Mouse (Mus musculus) heart, embryonic 14.5 days (tissue): ENCODE measurements around the gene Cbln1. TPM values are rescaled to one million over a fixed set of nuclear protein-coding genes. Genes with fewer than 3 reads are reported as not detected.

Experiments used
- ATAC-seq: fragments of 200-750 bp; cut with Nextera tagmentation; 2 replicates; pipeline ENCODE4 v1.8.0; 2017; ENCODE audit warnings: low read depth, moderate TSS enrichment; ENCODE audit not compliant: insufficient number of reproducible peaks, insufficient read depth, low FRiP score
- H3K27ac ChIP-seq, 2 experiments: fragments of 200-500 bp in 1 of 2; fragments of 300-500 bp in 1 of 2; sonication (generic) in 1 of 2; replicated peaks in 1 of 2; 2 replicates each; pipeline ENCODE4 v1.5.1; 2012 to 2014; ENCODE audit warnings: low read depth in 2 of 2, low read length in 2 of 2, control low read depth in 1 of 2, mild to moderate bottlenecking in 1 of 2, mixed read lengths in 1 of 2; ENCODE audit not compliant: control insufficient read depth in 1 of 2, insufficient read depth in 1 of 2
- H3K27me3 ChIP-seq: fragments of 300-500 bp; sonication (generic); 2 replicates; pipeline ENCODE4 v1.6.1; 2014; ENCODE audit warnings: mild to moderate bottlenecking, low read length, control low read depth; ENCODE audit not compliant: control insufficient read depth, insufficient read depth
- H3K36me3 ChIP-seq: fragments of 300-500 bp; sonication (generic); 2 replicates; pipeline ENCODE4 v1.6.1; 2014; ENCODE audit warnings: mild to moderate bottlenecking, control low read depth, low read length, mixed read lengths; ENCODE audit not compliant: control insufficient read depth, insufficient read depth
- H3K4me1 ChIP-seq, 2 experiments: fragments of 200-500 bp in 1 of 2; fragments of 300-500 bp in 1 of 2; sonication (generic) in 1 of 2; 2 replicates each; pipeline ENCODE4 v1.6.1; 2012 to 2014; ENCODE audit warnings: low read length in 2 of 2, control low read depth in 1 of 2, mixed read lengths in 1 of 2; ENCODE audit not compliant: control insufficient read depth in 2 of 2, insufficient read depth in 2 of 2
- H3K4me2 ChIP-seq: fragments of 300-500 bp; sonication (generic); 2 replicates; pipeline ENCODE4 v1.6.1; 2014; ENCODE audit warnings: mild to moderate bottlenecking, low read length
- H3K4me3 ChIP-seq, 2 experiments: fragments of 200-500 bp in 1 of 2; fragments of 300-500 bp in 1 of 2; sonication (generic) in 1 of 2; 2 replicates each; pipeline ENCODE4 v1.5.1; 2012 to 2014; ENCODE audit warnings: low read length in 2 of 2, mild to moderate bottlenecking in 2 of 2, control low read depth in 1 of 2, low read depth in 1 of 2, moderate library complexity in 1 of 2; ENCODE audit not compliant: control insufficient read depth in 1 of 2, insufficient read depth in 1 of 2
- H3K9ac ChIP-seq: fragments of 300-500 bp; sonication (generic); 2 replicates; pipeline ENCODE4 v1.6.1; 2014; ENCODE audit warnings: mild to moderate bottlenecking, low read length
- H3K9me3 ChIP-seq: fragments of 300-500 bp; sonication (generic); 2 replicates; pipeline ENCODE4 v1.6.1; 2016; ENCODE audit warnings: low read length, control low read depth; ENCODE audit not compliant: control insufficient read depth
- whole genome bisulfite sequencing: fragments of 180-500 bp; shearing (Covaris S2); extraction: QIAGEN DNeasy Blood & Tissue Kit; methylation state at CpG from one replicate; pipeline ENCODE4 v1.1.7; 2014; 5-methylcytosine and 5-hydroxymethylcytosine counted together
- polyA plus RNA-seq: library from polyadenylated mRNA; unstranded; fragments of >200 nt; fragmentation: Nextera tagmentation; extraction: Ambion mirVana; gene quantifications from 2 replicates; pipeline ENCODE4 v1.2.1, GENCODE M21; 2014

The Cbln1 gene
- polyA plus RNA-seq, 1 experiment from 2014 or later = 0.18 TPM

- Histone ChIP-seq H3K4me1 (peaks cover 19 to 46% of the 10 kb centered on the region in 2 experiments; a peak in 3 of 4 replicates), H3K4me3 (peak overlapping the region; percentile 5 to 27; a peak in 2 of 4 replicates), H3K27ac (no peak overlapping the region), H3K36me3 (no peaks in the 10 kb centered on the region), H3K9ac (no peak overlapping the region), H3K27me3 (peaks cover 84% of the 10 kb centered on the region), H3K9me3 (no peaks in the 10 kb centered on the region), H3K4me2 (peak overlapping the region; percentile 60)
- WGBS = 4% methylated on average over 45 of the region's 45 CpGs
- no peak for ATAC-seq
Measured at GRCm38 (mm10) chr8:87468958-87469815, 3.2 kb downstream of the Cbln1 start.

GRCm38 (mm10) chr8:87468416-87468957 lies 3.9 kb downstream of the Cbln1 start:
- Histone ChIP-seq H3K27ac (no peak overlapping the region), H3K36me3 (no peaks in the 10 kb centered on the region), H3K4me1 (peaks cover 19 to 46% of the 10 kb centered on the region in 2 experiments; a peak in 3 of 4 replicates), H3K27me3 (peaks cover 77% of the 10 kb centered on the region), H3K9me3 (no peaks in the 10 kb centered on the region), H3K9ac (no peak overlapping the region), H3K4me2 (peak overlapping the region; percentile 31), H3K4me3 (peak overlapping the region; percentile 5 to 21; a peak in 2 of 4 replicates)
- ATAC-seq = no peak
- WGBS = 2% methylated on average over 23 of the region's 23 CpGs

GRCm38 (mm10) chr8:87467906-87468305 lies 4.5 kb downstream of the Cbln1 start:
- H3K9me3 ChIP-seq = no peaks in the 10 kb centered on the region
- 30% methylated on average over 3 of the region's 3 CpGs for WGBS
- no peak overlapping the region for H3K4me2 ChIP-seq
- peaks cover 71% of the 10 kb centered on the region for H3K27me3 ChIP-seq
- H3K4me3 ChIP-seq = no peak overlapping the region
- no peak for ATAC-seq
- H3K9ac ChIP-seq = no peak overlapping the region
- H3K27ac ChIP-seq = no peak overlapping the region
- peaks cover 19 to 41% of the 10 kb centered on the region in 2 experiments; a peak in 3 of 4 replicates for H3K4me1 ChIP-seq
- H3K36me3 ChIP-seq = no peaks in the 10 kb centered on the region

GRCm38 (mm10) chr8:87466936-87467602 lies 5.3 kb downstream of the Cbln1 start:
- ATAC-seq = no peak
- H3K27ac ChIP-seq = no peak overlapping the region
- peaks cover 65% of the 10 kb centered on the region for H3K27me3 ChIP-seq
- H3K36me3 ChIP-seq = no peaks in the 10 kb centered on the region
- peaks cover 19 to 35% of the 10 kb centered on the region in 2 experiments; a peak in 3 of 4 replicates for H3K4me1 ChIP-seq
- no peak overlapping the region for H3K4me2 ChIP-seq
- no peak overlapping the region for H3K4me3 ChIP-seq
- H3K9me3 ChIP-seq = no peaks in the 10 kb centered on the region
- H3K9ac ChIP-seq = no peak overlapping the region
- WGBS = 76% methylated on average over 1 of the region's 1 CpGs

GRCm38 (mm10) chr8:87466335-87466734 lies 6.1 kb downstream of the Cbln1 start:
- Histone ChIP-seq H3K9me3 (no peaks in the 10 kb centered on the region), H3K9ac (no peak overlapping the region), H3K36me3 (no peaks in the 10 kb centered on the region), H3K4me1 (peaks cover 14 to 28% of the 10 kb centered on the region in 2 experiments; a peak in 3 of 4 replicates), H3K4me3 (no peak overlapping the region), H3K27me3 (peaks cover 58% of the 10 kb centered on the region), H3K4me2 (no peak overlapping the region), H3K27ac (no peak overlapping the region)
- WGBS = 68% methylated on average over 6 of the region's 6 CpGs
- no peak for ATAC-seq

- peaks cover 40% of the 10 kb centered on the region for H3K27me3 ChIP-seq
- 78% methylated on average over 3 of the region's 3 CpGs for WGBS
- ATAC-seq = no peak
Measured at GRCm38 (mm10) chr8:87464446-87464845, 8.0 kb downstream of the Cbln1 start.

GRCm38 (mm10) chr8:87461801-87462200 lies 10.6 kb downstream of the Cbln1 start:
- no peaks in the 10 kb centered on the region for H3K9me3 ChIP-seq
- H3K4me3 ChIP-seq = no peak overlapping the region
- H3K4me2 ChIP-seq = no peak overlapping the region
- no peak for ATAC-seq
- WGBS = 27% methylated on average over 5 of the region's 5 CpGs
- H3K27me3 ChIP-seq = peaks cover 13% of the 10 kb centered on the region
- no peaks in the 10 kb centered on the region for H3K36me3 ChIP-seq
- no peaks in the 10 kb centered on the region for H3K4me1 ChIP-seq
- H3K9ac ChIP-seq = no peak overlapping the region
- no peak overlapping the region for H3K27ac ChIP-seq

More at GRCm38 (mm10) chr8:87464446-87464845, 8.0 kb downstream of the Cbln1 start:
- H3K36me3 ChIP-seq = no peaks in the 10 kb centered on the region
- H3K27ac ChIP-seq = no peak overlapping the region
- H3K4me1 ChIP-seq = peaks cover 2 to 11% of the 10 kb centered on the region in 2 experiments; a peak in 2 of 4 replicates
- no peak overlapping the region for H3K4me2 ChIP-seq
- H3K9ac ChIP-seq = no peak overlapping the region
- H3K9me3 ChIP-seq = no peaks in the 10 kb centered on the region
- H3K4me3 ChIP-seq = no peak overlapping the region
